Comparison of ENCODE assay signal across 17 mouse cellular contexts in the genomic region with DNA sequence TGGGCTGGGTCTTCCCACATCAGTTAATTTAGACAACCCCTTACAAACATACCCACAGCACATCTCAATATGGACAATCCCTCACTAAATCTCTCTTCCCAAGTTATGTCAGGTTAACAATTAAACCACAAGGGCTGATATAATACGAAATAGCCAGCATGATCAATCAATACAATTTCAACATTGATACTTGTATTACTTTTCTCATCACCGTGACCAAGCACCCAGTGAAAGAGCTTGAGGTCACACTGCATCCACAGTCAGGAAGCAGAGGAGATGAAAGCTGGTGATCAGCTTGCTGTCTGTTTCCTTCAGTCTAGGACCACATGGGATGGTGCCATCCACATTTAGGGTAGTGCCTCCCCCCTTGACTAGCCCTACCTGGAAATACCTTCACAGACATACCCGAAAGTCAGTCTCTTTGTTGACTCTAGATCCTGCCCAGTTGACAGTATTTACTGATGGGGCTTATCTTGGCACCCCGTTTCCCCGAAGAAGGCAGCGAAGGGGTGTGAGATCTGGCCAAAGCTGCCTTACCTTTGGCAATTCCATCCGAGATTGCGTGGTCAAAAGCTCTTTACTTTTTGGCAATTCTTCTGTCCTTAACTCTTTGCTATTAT. TPM values are rescaled to one million over a fixed set of nuclear protein-coding genes. Genes with fewer than 3 reads are reported as not detected.
"Had no signal": no experiment of that assay in that cellular context is flagged by ENCODE, and none has a peak within 500 bp of the region (broad histone marks: within the 10 kb centered on the region; RNA-seq: fewer than 3 reads in every experiment).

No protein-coding gene starts in this region.

- H3K27ac ChIP-seq: neural tube, embryonic 13.5 days; neural tube, embryonic 15.5 days; stomach, embryonic 15.5 days; stomach, postnatal 0 days had no signal

- H3K36me3 ChIP-seq: neural tube, embryonic 13.5 days; neural tube, embryonic 15.5 days; stomach, embryonic 15.5 days had no signal

- H3K9ac ChIP-seq: neural tube, embryonic 13.5 days; neural tube, embryonic 15.5 days; stomach, embryonic 15.5 days had no signal

- H3K27me3 ChIP-seq: stomach, embryonic 15.5 days had no signal

- H3K4me3 ChIP-seq: neural tube, embryonic 13.5 days; neural tube, embryonic 15.5 days; stomach, embryonic 15.5 days had no signal

- H3K9me3 ChIP-seq: neural tube, embryonic 13.5 days; neural tube, embryonic 15.5 days; stomach, embryonic 15.5 days had no signal

- H3K4me2 ChIP-seq: neural tube, embryonic 13.5 days; neural tube, embryonic 15.5 days; stomach, embryonic 15.5 days had no signal

- DNase-seq: retina, postnatal 1 day; right cerebral cortex, adult 18-20 months; right cerebral cortex, postnatal 14 days; right cerebral cortex, postnatal 25 days; right cerebral cortex, postnatal 4 days; spleen, adult 18-20 months; thymus, adult 18-20 months; thymus, adult 2 months; thymus, postnatal 14 days; thymus, postnatal 25 days; thymus, postnatal 36 days; thymus, postnatal 4 days had no signal

RNA-seq across cellular contexts. Expression of a gene that starts 12.1 kb away (rescaled TPM):
- total RNA-seq: neutrophil, adult 5-6 weeks had no signal

RNA-seq across cellular contexts. Expression of a gene that starts 51.6 kb away (rescaled TPM):
- total RNA-seq: neutrophil, adult 5-6 weeks had no signal
